Mouse (Mus musculus) E14TG2a.4 (cell line): ENCODE measurements around the gene Maml3.

Experiments
- CTCF ChIP-seq: conservative IDR thresholded peaks from 2 replicates; pipeline ENCODE4 v1.5.1; 2014; ENCODE audit warnings: low read length
- NANOG ChIP-seq: IDR thresholded peaks from 2 replicates; pipeline ENCODE4 v1.6.1; 2014; ENCODE audit warnings: borderline replicate concordance, low read length, mixed read lengths

- TF ChIP-seq CTCF (no peak), NANOG (no peak)
Measured at GRCm38 (mm10) chr3:52115421-52115820, 10.5 kb upstream of the Maml3 start.
